Mouse (Mus musculus) stomach, embryonic 14.5 days (tissue): ENCODE data around the gene Rabgap1. TPM values are rescaled to one million over a fixed set of nuclear protein-coding genes. Genes with fewer than 3 reads are reported as not detected.
A peak's percentile ranks its signal among the peaks of the same experiment; 100 is the strongest.

Source experiments
- ATAC-seq: fragments of 200-750 bp; cut with Nextera tagmentation; 2 replicates; pipeline ENCODE4 v1.8.0; 2017; ENCODE audit warnings: low read depth, moderate TSS enrichment; ENCODE audit not compliant: insufficient number of reproducible peaks, insufficient read depth, low FRiP score
- H3K27ac ChIP-seq: fragments of 300-500 bp; sonication (generic); 2 replicates; pipeline ENCODE4 v1.5.1; 2014; ENCODE audit warnings: mild to moderate bottlenecking, low read length, moderate library complexity, mixed read lengths
- H3K27me3 ChIP-seq: fragments of 300-500 bp; sonication (generic); 2 replicates; pipeline ENCODE4 v1.6.1; 2014; ENCODE audit warnings: low read length, control low read depth, mixed read lengths; ENCODE audit not compliant: control insufficient read depth, insufficient read depth
- H3K36me3 ChIP-seq: fragments of 300-500 bp; sonication (generic); 2 replicates; pipeline ENCODE4 v1.6.1; 2014; ENCODE audit warnings: mild to moderate bottlenecking, control low read depth, low read length, moderate library complexity, mixed read lengths; ENCODE audit not compliant: control insufficient read depth, insufficient read depth
- H3K4me1 ChIP-seq: fragments of 300-500 bp; sonication (generic); 2 replicates; pipeline ENCODE4 v1.6.1; 2014; ENCODE audit warnings: low read length, control low read depth, mixed read lengths; ENCODE audit not compliant: control insufficient read depth, insufficient read depth
- H3K4me2 ChIP-seq: fragments of 300-500 bp; sonication (generic); replicated peaks from 2 replicates; pipeline ENCODE4 v1.6.1; 2014; ENCODE audit warnings: low read depth, low read length, control low read depth
- H3K4me3 ChIP-seq: fragments of 300-500 bp; sonication (generic); 2 replicates; pipeline ENCODE4 v1.5.1; 2014; ENCODE audit warnings: low read depth, low read length, control low read depth
- H3K9ac ChIP-seq: fragments of 300-500 bp; sonication (generic); replicated peaks from 2 replicates; pipeline ENCODE4 v1.6.1; 2014; ENCODE audit warnings: low read depth, mild to moderate bottlenecking, control low read depth, low read length, moderate library complexity, mixed read lengths
- H3K9me3 ChIP-seq: fragments of 300-500 bp; sonication (generic); 2 replicates; pipeline ENCODE4 v1.6.1; 2016; ENCODE audit warnings: low read depth, low read length, control low read depth; ENCODE audit not compliant: control insufficient read depth
- WGBS: fragments of 180-500 bp; shearing (Covaris S2); extraction: QIAGEN DNeasy Blood & Tissue Kit; methylation state at CpG from one replicate; pipeline ENCODE4 v1.1.7; 2014; 5-methylcytosine and 5-hydroxymethylcytosine counted together
- polyA plus RNA-seq: library from polyadenylated mRNA; unstranded; fragments of >200 nt; fragmentation: Nextera tagmentation; extraction: Ambion mirVana; gene quantifications from 2 replicates; pipeline ENCODE4 v1.2.1, GENCODE M21; 2014

Rabgap1 gene
- polyA plus RNA-seq, 1 experiment from 2014 or later: 92.6 TPM

GRCm38 (mm10) chr2:37451667-37452375 lies 8.7 kb downstream of the Rabgap1 start:
- peak overlapping the region; percentile 86 for H3K27ac ChIP-seq
- no peaks in the 10 kb centered on the region for H3K36me3 ChIP-seq
- peak overlapping the region; percentile 84 for H3K4me2 ChIP-seq
- peak overlapping the region; percentile 83 for H3K4me3 ChIP-seq
- no peaks in the 10 kb centered on the region for H3K27me3 ChIP-seq
- 8% methylated on average over 43 of the region's 44 CpGs for WGBS
- H3K9ac ChIP-seq: peak overlapping the region; percentile 90
- H3K4me1 ChIP-seq: peaks cover 6% of the 10 kb centered on the region
- H3K9me3 ChIP-seq: no peaks in the 10 kb centered on the region
- ATAC-seq: peak; percentile 98

GRCm38 (mm10) chr2:37452376-37452760 lies 9.3 kb downstream of the Rabgap1 start:
- H3K4me2 ChIP-seq: peak overlapping the region; percentile 84
- WGBS: under 1% methylated on average over 22 of the region's 24 CpGs
- H3K27me3 ChIP-seq: no peaks in the 10 kb centered on the region
- H3K36me3 ChIP-seq: no peaks in the 10 kb centered on the region
- H3K27ac ChIP-seq: peak overlapping the region; percentile 86
- H3K9me3 ChIP-seq: no peaks in the 10 kb centered on the region
- ATAC-seq: peak; percentile 91
- H3K4me1 ChIP-seq: peaks cover 6% of the 10 kb centered on the region
- peak overlapping the region; percentile 83 for H3K4me3 ChIP-seq
- H3K9ac ChIP-seq: peak overlapping the region; percentile 90

- no peak overlapping the region for H3K4me2 ChIP-seq
- no peaks in the 10 kb centered on the region for H3K4me1 ChIP-seq
- H3K27ac ChIP-seq: no peak overlapping the region
- ATAC-seq: no peak
- H3K4me3 ChIP-seq: no peak overlapping the region
- H3K36me3 ChIP-seq: no peaks in the 10 kb centered on the region
- H3K27me3 ChIP-seq: no peaks in the 10 kb centered on the region
- WGBS: 96% methylated on average over 4 of the region's 4 CpGs
- H3K9ac ChIP-seq: no peak overlapping the region
- no peaks in the 10 kb centered on the region for H3K9me3 ChIP-seq
Measured at GRCm38 (mm10) chr2:37460707-37461106, 17.6 kb downstream of the Rabgap1 start.

DNA sequence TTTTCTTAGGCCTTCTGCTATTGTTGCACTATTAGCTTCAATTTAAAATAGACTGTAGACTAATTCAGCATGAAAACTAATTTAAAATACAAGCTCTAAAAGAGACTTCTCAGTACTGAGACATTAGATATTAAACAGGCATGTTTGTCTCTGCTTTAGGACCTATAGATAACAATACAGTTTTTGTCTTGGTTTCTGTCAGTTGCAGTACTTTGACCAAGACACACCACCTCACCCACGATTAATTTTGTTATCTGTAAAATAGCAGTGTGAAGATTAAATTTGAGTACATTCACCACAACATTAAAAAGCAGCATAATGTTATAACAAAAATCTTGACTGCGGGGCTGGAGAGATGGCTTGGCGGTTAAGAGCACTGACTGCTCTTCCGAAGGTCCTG lies 23.2 kb downstream of the Rabgap1 start:
- Histone ChIP-seq H3K27me3 (no peaks in the 10 kb centered on the region), H3K4me1 (no peaks in the 10 kb centered on the region), H3K9ac (no peak overlapping the region), H3K4me3 (no peak overlapping the region), H3K36me3 (peaks cover 12% of the 10 kb centered on the region; the same call in 1 of the 2 replicates), H3K4me2 (no peak overlapping the region), H3K27ac (no peak overlapping the region), H3K9me3 (no peaks in the 10 kb centered on the region)
- 84% methylated on average over 4 of the region's 4 CpGs for WGBS
- ATAC-seq: no peak

DNA sequence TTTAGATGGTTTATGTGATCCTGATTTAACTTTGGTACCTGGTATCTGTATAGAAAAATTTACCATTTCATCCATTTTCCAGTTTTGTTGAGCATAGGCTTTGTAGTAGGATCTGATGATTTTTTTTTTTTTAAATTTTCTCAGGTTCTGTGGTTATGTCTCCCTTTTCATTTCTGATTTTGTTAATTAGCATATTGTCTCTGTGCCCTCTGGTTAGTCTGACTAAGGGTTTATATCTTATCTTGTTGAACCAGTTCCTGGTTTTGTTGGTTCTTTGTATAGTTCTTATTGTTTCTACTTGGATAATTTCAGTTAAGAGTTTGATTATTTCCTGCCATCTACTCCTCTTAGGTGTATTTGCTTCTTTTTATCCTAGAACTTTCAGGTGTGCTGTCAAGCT lies 36.5 kb downstream of the Rabgap1 start:
- Histone ChIP-seq H3K36me3 (peaks cover 38% of the 10 kb centered on the region), H3K4me1 (no peaks in the 10 kb centered on the region), H3K4me3 (no peak overlapping the region), H3K9me3 (no peaks in the 10 kb centered on the region), H3K9ac (no peak overlapping the region), H3K4me2 (no peak overlapping the region), H3K27me3 (no peaks in the 10 kb centered on the region), H3K27ac (no peak overlapping the region)
- ATAC-seq: no peak

- WGBS: 94% methylated on average over 2 of the region's 2 CpGs
- Histone ChIP-seq H3K9ac (no peak overlapping the region), H3K27me3 (no peaks in the 10 kb centered on the region), H3K9me3 (no peaks in the 10 kb centered on the region), H3K36me3 (peaks cover 38% of the 10 kb centered on the region), H3K4me1 (no peaks in the 10 kb centered on the region), H3K4me3 (no peak overlapping the region), H3K4me2 (no peak overlapping the region), H3K27ac (no peak overlapping the region)
- no peak for ATAC-seq
Measured at GRCm38 (mm10) chr2:37480039-37480438, 37.0 kb downstream of the Rabgap1 start.

- H3K27me3 ChIP-seq: no peaks in the 10 kb centered on the region
Measured at GRCm38 (mm10) chr2:37484165-37484564, 41.1 kb downstream of the Rabgap1 start.

GRCm38 (mm10) chr2:37485370-37485769 lies 42.3 kb downstream of the Rabgap1 start:
- Histone ChIP-seq H3K27ac (no peak overlapping the region), H3K4me1 (no peaks in the 10 kb centered on the region), H3K9me3 (no peaks in the 10 kb centered on the region), H3K4me2 (no peak overlapping the region), H3K36me3 (peaks cover 44% of the 10 kb centered on the region), H3K9ac (no peak overlapping the region), H3K4me3 (no peak overlapping the region), H3K27me3 (no peaks in the 10 kb centered on the region)
- no peak for ATAC-seq
- WGBS: 71% methylated on average over 1 of the region's 1 CpGs

More at GRCm38 (mm10) chr2:37484165-37484564, 41.1 kb downstream of the Rabgap1 start:
- Histone ChIP-seq H3K4me1 (no peaks in the 10 kb centered on the region), H3K27ac (no peak overlapping the region), H3K9ac (no peak overlapping the region), H3K4me3 (no peak overlapping the region), H3K36me3 (peaks cover 36% of the 10 kb centered on the region), H3K4me2 (no peak overlapping the region), H3K9me3 (no peaks in the 10 kb centered on the region)
- WGBS: 87% methylated on average over 2 of the region's 2 CpGs
- no peak for ATAC-seq

GRCm38 (mm10) chr2:37486408-37486807 lies 43.3 kb downstream of the Rabgap1 start:
- H3K4me2 ChIP-seq: no peak overlapping the region
- no peaks in the 10 kb centered on the region for H3K9me3 ChIP-seq
- H3K27ac ChIP-seq: no peak overlapping the region
- ATAC-seq: no peak
- no peak overlapping the region for H3K4me3 ChIP-seq
- H3K36me3 ChIP-seq: peaks cover 44% of the 10 kb centered on the region
- H3K4me1 ChIP-seq: no peaks in the 10 kb centered on the region
- no peak overlapping the region for H3K9ac ChIP-seq
- no peaks in the 10 kb centered on the region for H3K27me3 ChIP-seq
